Mouse (Mus musculus) intestine, embryonic 16.5 days (tissue): Measurements from ENCODE around the gene Spag5. TPM values are rescaled to one million over a fixed set of nuclear protein-coding genes. Genes with fewer than 3 reads are reported as not detected.

Experiments used
- ATAC-seq: fragments of 200-750 bp; cut with Nextera tagmentation; 2 replicates; pipeline ENCODE4 v1.8.0; 2017; ENCODE audit warnings: moderate TSS enrichment, moderate library complexity
- H3K27ac ChIP-seq: fragments of 300-500 bp; sonication (generic); 2 replicates; pipeline ENCODE4 v1.5.1; 2014; ENCODE audit warnings: mild to moderate bottlenecking, low read length
- H3K27me3 ChIP-seq: fragments of 300-500 bp; sonication (generic); replicated peaks from 2 replicates; pipeline ENCODE4 v1.6.1; 2014; ENCODE audit warnings: low read length, control low read depth, mixed read lengths; ENCODE audit not compliant: control insufficient read depth, insufficient read depth
- H3K36me3 ChIP-seq: fragments of 300-500 bp; sonication (generic); 2 replicates; pipeline ENCODE4 v1.6.1; 2014; ENCODE audit warnings: low read length, control low read depth; ENCODE audit not compliant: control insufficient read depth, insufficient read depth
- H3K4me1 ChIP-seq: fragments of 300-500 bp; sonication (generic); 2 replicates; pipeline ENCODE4 v1.6.1; 2014; ENCODE audit warnings: low read length, control low read depth, mixed read lengths; ENCODE audit not compliant: control insufficient read depth, insufficient read depth
- H3K4me2 ChIP-seq: fragments of 300-500 bp; sonication (generic); 2 replicates; pipeline ENCODE4 v1.6.1; 2014; ENCODE audit warnings: low read depth, low read length, control low read depth
- H3K4me3 ChIP-seq: fragments of 300-500 bp; sonication (generic); 2 replicates; pipeline ENCODE4 v1.5.1; 2014; ENCODE audit warnings: mild to moderate bottlenecking, low read length
- H3K9ac ChIP-seq: fragments of 300-500 bp; sonication (generic); 2 replicates; pipeline ENCODE4 v1.6.1; 2014; ENCODE audit warnings: low read depth, low read length
- H3K9me3 ChIP-seq: fragments of 300-500 bp; sonication (generic); 2 replicates; pipeline ENCODE4 v1.6.1; 2016; ENCODE audit warnings: low read length, control low read depth; ENCODE audit not compliant: control insufficient read depth
- WGBS: fragments of 180-500 bp; shearing (Covaris S2); extraction: QIAGEN DNeasy Blood & Tissue Kit; methylation state at CpG from one replicate; pipeline ENCODE4 v1.1.7; 2014; 5-methylcytosine and 5-hydroxymethylcytosine counted together
- polyA plus RNA-seq: library from polyadenylated mRNA; unstranded; fragments of >200 nt; fragmentation: Nextera tagmentation; extraction: Ambion mirVana; gene quantifications from 2 replicates; pipeline ENCODE4 v1.2.1, GENCODE M21; 2015

Gene Spag5
- 23.4 and 27.3 TPM in 2 replicates for polyA plus RNA-seq

DNA sequence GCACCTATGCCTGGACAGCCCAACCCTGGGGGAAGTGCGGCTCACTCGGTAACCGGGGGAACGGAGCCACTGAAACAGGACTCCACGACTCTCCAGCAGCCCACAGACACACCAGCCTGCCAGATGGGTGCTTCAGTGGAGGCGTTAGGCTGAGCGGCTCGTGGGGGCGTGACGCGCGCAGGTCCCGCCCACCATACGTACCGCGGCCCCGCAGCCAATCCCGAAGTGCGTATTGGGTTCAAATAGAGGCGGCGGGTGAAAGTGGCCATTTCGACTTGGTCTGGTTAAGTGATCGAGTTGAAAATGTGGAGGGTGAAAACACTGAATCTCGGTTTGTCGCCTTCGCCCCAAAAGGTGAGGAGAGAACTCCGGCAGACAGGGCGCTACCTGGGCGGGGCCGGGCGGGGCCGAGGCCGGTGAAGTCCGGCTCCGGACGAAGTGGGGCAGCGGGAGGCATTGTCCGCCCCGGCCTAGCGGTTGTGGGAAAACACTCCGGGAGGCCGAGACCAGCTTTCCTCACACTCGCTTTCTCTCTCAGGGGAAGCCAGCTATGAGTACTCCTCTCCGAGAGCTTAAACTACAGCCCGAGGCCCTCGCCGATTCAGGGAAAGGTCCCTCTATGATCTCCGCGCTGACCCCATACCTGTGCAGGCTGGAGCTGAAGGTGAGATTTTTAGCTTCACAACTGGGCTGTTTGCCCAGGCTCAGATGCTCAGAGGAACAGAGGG, at the start of gene Spag5:
Gene Spag5 (plus strand): TSS at position 173 of the 728 bp plus-strand sequence.
- Histone ChIP-seq H3K4me3 (peak within 1 kb of the TSS; percentile 83), H3K9ac (peak within 1 kb of the TSS; percentile 78), H3K36me3 (peaks cover 2% of the 10 kb centered on the region; the same call in 1 of the 2 replicates), H3K27ac (peak within 1 kb of the TSS; percentile 60), H3K9me3 (no peaks in the 10 kb centered on the region), H3K4me2 (peak within 1 kb of the TSS; percentile 74), H3K27me3 (no peaks in the 10 kb centered on the region), H3K4me1 (no peaks in the 10 kb centered on the region)
- whole genome bisulfite sequencing, result under 1% methylated on average over 49 of the region's 49 CpGs
- ATAC-seq, result peak; percentile 100

DNA sequence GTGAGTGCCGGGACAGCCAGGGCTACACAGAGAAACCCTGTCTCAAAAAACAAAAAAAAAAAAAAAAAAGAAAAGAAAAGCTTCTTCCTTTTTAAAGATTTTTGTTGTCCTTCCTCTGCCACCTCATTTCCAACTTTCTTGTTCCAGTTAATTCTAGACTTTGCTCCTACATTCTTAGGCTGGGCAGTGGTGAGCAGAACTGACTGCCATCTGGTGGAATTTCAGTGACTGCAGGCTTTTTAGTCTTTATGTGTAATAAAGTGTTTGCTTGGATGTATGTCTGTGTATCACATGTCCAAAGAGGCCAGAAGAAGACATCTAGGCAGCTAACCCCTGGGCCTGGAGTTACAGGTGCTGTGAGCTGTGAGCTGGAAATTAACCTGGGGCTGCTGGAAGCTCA, 44.7 kb upstream of the Spag5 start:
- no peaks in the 10 kb centered on the region for H3K27me3 ChIP-seq
- no peak overlapping the region for H3K27ac ChIP-seq
- no peaks in the 10 kb centered on the region for H3K9me3 ChIP-seq
- no peaks in the 10 kb centered on the region for H3K4me1 ChIP-seq
- H3K36me3 ChIP-seq, result peaks cover 16% of the 10 kb centered on the region
- H3K4me2 ChIP-seq, result no peak overlapping the region
- no peak for ATAC-seq
- H3K9ac ChIP-seq, result no peak overlapping the region
- no peak overlapping the region for H3K4me3 ChIP-seq
- 100% methylated on average over 1 of the region's 1 CpGs for WGBS

DNA sequence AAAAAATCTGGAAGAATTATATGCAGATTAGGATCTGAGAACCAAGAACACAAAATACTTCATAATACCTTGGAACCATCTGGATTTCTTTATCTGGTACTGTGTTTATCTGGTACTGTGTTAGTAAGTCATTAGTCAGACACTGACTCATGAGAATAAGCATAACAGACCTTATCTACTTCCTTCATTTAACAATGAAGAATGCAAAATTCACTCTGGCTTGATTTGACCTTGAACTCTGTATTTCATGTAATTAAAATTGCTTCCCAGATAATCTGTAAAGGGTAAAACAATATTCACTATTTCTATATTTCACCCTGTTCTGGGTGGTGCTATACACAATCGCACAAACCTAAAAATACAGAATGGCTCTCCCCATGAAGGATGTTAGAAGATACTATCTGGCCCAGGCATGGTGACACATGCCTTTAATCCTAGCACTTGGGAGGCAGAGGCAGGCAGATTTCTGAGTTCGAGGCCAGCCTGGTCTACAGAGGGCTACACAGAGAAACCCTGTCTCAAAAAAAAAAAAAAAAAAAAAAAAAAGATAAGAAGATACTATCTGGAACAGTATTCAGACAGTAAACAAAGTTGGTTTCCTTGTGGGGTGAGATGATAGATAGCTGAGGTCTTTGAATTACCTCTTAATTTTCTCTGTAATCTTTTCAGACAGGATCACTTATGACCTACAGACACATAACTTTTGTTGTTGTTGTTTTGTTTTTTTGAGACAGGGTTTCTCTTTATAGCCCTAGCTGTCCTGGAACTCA, 40.7 kb upstream of the Spag5 start:
- Histone ChIP-seq H3K4me1 (peaks cover 5% of the 10 kb centered on the region; the same call in 1 of the 2 replicates), H3K4me2 (peak overlapping the region; percentile 46; the same call in 1 of the 2 replicates), H3K27ac (no peak overlapping the region), H3K27me3 (no peaks in the 10 kb centered on the region), H3K4me3 (peak overlapping the region; percentile 89), H3K36me3 (peaks cover 3% of the 10 kb centered on the region; the same call in 1 of the 2 replicates), H3K9ac (peak overlapping the region; percentile 45; the same call in 1 of the 2 replicates), H3K9me3 (no peaks in the 10 kb centered on the region)
- ATAC-seq, result no peak
- 89% methylated on average over 2 of the region's 2 CpGs for WGBS

DNA sequence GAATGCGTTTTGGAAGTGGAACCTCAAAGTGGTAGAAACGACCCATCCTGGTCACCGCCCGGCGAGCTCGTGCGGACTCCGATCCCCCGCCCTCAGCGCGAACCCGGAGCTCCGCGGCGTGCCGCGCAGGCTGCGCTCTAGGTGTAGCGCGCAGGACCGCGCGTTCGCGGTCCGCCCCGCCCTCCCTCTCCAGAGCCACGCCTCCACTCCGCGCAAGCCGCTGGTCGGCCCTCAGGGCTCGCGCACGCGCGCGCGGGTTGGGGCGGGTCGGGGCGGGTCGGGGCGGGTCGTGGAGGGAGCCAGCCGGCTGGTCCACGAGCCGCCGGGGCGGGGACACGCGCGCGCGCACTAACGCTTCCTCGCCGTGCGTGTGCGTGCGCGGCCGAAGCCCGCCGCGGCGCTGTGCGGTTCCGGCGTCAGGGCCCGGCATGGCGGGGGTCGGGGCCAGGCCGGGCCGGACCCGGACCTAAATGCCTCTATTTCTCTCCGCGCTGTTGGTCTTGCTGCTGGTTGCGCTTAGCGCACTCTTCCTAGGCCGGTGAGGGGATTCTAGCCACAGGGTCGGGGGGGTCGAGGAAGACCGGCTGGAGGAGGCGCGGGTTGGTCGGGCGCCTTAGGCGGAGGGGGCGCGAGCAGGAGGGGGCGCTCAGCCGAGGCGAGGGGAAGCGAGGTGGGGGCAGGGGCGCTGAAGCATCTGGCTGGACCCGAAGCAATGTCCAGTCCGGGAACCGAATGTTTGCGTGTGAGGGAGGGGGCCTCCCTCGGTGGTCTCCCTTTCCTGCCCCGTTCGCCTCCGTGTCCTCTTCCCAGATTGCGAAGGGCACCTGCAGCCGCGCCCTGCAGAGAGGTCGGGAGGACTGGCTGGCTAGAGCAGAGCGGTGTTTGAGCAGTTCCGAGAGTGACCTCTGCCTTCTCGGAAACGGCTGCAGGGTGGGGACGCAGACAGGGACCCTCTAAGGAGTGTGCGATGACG, 39.7 kb upstream of the Spag5 start, which contains the start of gene 2610507B11Rik:
Gene 2610507B11Rik (plus strand): TSS at position 373 of the 973 bp plus-strand sequence.
- H3K36me3 ChIP-seq, result peaks cover 8% of the 10 kb centered on the region; the same call in 1 of the 2 replicates
- no peaks in the 10 kb centered on the region for H3K27me3 ChIP-seq
- H3K27ac ChIP-seq, result peak within 1 kb of the TSS; percentile 84
- H3K4me2 ChIP-seq, result peak within 1 kb of the TSS; percentile 67
- under 1% methylated on average over 93 of the region's 115 CpGs for WGBS
- peak; percentile 97 for ATAC-seq
- peak within 1 kb of the TSS; percentile 89 for H3K4me3 ChIP-seq
- no peaks in the 10 kb centered on the region for H3K9me3 ChIP-seq
- peaks cover 5% of the 10 kb centered on the region; the same call in 1 of the 2 replicates for H3K4me1 ChIP-seq
- H3K9ac ChIP-seq, result peak within 1 kb of the TSS; percentile 91

DNA sequence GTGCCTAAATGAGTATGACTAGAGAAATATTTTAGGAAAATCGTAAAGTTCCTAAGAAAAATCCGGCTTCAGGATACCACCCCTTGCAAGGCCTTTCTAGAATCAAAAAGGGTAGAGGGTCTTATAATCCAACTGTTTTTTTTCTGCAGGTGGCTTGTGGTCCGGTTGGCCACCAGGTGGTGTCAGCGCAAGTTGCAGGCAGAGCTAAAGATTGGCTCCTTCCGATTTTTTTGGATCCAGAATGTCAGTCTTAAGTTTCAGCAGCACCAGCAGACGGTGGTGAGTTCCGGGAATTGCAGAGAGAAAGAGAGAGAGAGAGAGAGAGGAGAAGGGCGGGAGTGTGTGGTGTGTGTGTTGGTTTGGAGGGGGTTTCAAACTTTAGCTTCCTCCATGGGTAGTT, 38.8 kb upstream of the Spag5 start:
- Histone ChIP-seq H3K27ac (no peak overlapping the region), H3K9ac (peak overlapping the region; percentile 53), H3K4me2 (peak overlapping the region; percentile 67), H3K9me3 (no peaks in the 10 kb centered on the region), H3K4me3 (peak overlapping the region; percentile 89), H3K36me3 (peaks cover 14% of the 10 kb centered on the region), H3K4me1 (peaks cover 5% of the 10 kb centered on the region; the same call in 1 of the 2 replicates), H3K27me3 (no peaks in the 10 kb centered on the region)
- 4% methylated on average over 8 of the region's 8 CpGs for WGBS
- no peak for ATAC-seq

DNA sequence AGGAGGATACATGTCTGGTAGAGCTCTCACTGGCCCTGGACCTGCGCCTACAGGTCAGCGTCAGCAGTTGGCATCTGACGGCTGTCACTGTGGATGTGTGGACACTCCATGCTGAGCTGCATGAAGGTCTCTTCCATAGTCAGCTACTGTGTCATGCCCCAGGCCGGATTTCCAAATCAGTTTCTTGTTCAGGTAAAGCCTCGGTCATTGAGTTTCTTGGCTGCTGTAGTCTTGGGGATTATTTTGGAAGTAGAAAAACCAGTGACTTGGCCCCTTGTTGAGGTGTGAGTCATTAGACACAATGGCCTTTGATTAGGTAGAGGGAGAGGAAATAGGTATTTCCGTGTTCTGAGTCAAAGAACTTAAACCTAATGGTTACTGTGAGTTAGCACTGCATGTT, 35.8 kb upstream of the Spag5 start:
- Histone ChIP-seq H3K4me2 (no peak overlapping the region), H3K4me3 (no peak overlapping the region), H3K9me3 (no peaks in the 10 kb centered on the region), H3K36me3 (peaks cover 20% of the 10 kb centered on the region), H3K27ac (no peak overlapping the region), H3K4me1 (peaks cover 5% of the 10 kb centered on the region; the same call in 1 of the 2 replicates), H3K9ac (no peak overlapping the region), H3K27me3 (no peaks in the 10 kb centered on the region)
- WGBS, result 92% methylated on average over 6 of the region's 6 CpGs
- ATAC-seq, result no peak

DNA sequence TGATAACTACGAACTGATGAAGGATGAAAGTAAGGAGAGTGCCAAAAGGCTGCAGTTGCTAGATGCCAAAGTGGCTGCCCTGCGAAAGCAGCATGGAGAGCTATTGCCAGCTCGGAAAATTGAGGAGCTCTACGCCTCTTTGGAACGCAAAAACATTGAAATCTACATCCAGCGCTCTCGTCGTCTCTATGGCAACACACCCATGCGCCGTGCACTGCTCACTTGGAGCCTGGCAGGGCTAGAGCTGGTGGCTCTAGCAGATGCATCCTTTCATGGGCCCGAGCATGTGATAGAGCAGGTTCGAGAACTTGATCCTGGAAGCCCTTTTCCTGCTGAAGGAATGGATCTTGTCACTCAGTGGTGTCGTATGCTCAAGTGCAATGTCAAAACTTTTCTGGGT, 29.3 kb upstream of the Spag5 start:
- no peaks in the 10 kb centered on the region for H3K4me1 ChIP-seq
- no peak overlapping the region for H3K4me2 ChIP-seq
- peaks cover 29% of the 10 kb centered on the region for H3K36me3 ChIP-seq
- no peaks in the 10 kb centered on the region for H3K27me3 ChIP-seq
- ATAC-seq, result no peak
- no peak overlapping the region for H3K27ac ChIP-seq
- WGBS, result 88% methylated on average over 13 of the region's 13 CpGs
- H3K9me3 ChIP-seq, result no peaks in the 10 kb centered on the region
- H3K9ac ChIP-seq, result no peak overlapping the region
- H3K4me3 ChIP-seq, result no peak overlapping the region

DNA sequence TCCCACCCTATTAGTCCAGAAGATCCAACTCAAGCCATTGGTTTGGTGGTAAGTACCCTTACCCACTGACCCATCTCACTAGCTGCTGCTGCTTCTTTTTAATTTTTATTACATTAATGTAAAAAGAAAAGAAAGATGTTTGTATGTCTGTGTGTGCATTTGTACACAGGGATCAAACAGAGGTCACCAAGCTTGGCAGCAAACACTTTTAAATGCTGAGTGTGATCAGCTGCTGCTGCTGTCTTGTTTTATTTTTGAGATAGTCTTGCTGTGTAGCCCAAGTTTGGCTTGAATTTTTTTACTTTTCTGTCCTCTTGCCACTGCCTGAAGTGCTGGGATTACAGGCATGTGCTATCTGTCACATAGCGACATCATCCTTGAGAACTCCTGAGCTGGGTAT, 25.7 kb upstream of the Spag5 start:
- Histone ChIP-seq H3K9me3 (no peaks in the 10 kb centered on the region), H3K4me3 (no peak overlapping the region), H3K27me3 (no peaks in the 10 kb centered on the region), H3K27ac (no peak overlapping the region), H3K36me3 (peaks cover 28% of the 10 kb centered on the region), H3K9ac (no peak overlapping the region), H3K4me1 (no peaks in the 10 kb centered on the region), H3K4me2 (no peak overlapping the region)
- WGBS, result 97% methylated on average over 1 of the region's 1 CpGs
- no peak for ATAC-seq
